Mouse (Mus musculus): ENCODE measurements around the gene Mog. TPM values are rescaled to one million over a fixed set of nuclear protein-coding genes. Genes with fewer than 3 reads are reported as not detected.
"Not testable (repeated sequence)": the region's sequence is repeated elsewhere in the genome, so short reads cannot be mapped to it uniquely, and the experiment has no call there.

Gene Mog
- polyA plus RNA-seq, 1 experiment from 2014 or later, result 0.13 TPM

DNA sequence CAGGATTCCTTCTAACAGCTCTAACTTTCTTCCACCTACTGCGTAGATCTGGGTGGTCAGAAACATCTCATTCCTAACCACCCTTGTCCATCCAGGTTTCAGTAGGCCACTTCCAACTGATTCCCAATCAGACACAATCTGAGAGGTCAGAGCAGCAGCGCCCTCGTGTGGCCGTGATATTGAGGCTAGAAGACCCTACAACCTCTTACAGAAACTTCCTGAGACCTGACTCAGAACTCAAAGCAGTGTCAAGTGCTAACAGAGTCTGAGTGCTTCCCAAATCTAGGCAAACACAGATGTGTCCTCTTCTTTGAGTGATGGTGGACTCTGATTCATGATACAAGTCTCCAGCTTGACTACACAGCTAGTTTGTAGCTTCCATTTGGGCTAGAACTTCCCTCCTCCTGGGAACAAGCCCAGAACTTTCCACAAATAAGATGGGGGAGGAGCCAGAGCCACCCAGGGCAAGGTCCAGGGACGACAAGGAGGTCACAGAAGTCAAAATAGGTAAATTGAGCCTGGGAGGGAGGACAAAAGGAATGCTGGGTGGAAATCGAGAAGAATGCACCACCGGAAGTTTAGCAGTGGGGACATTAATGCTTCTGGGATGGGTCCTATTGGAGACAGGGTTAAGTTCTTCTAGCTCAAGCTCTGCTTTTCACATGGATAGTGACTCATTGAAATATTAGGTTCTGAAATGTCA is 26.0 kb downstream of the Mog start:
- 26% methylated on average over 7 of the region's 7 CpGs for WGBS
- H3K27ac ChIP-seq (ENCODE audit: low read depth), result no peak overlapping the region
- DNase-seq, result peak; percentile 95
- no peaks in the 10 kb centered on the region for H3K4me1 ChIP-seq (ENCODE audit: insufficient read depth)
- no peak overlapping the region for H3K4me2 ChIP-seq
- ATAC-seq (ENCODE audit: insufficient read depth), result 0 out of 2 replicates have a peak, but pooled peaks have one; percentile 41
- H3K27me3 ChIP-seq (ENCODE audit: insufficient read depth, low read length), result no peaks in the 10 kb centered on the region
- no peaks in the 10 kb centered on the region for H3K36me3 ChIP-seq (ENCODE audit: insufficient read depth)
- peak; percentile 88 for TF ChIP-seq CTCF (IDR thresholded peaks at IDR 0.05; ENCODE audit: low read depth)
- H3K9ac ChIP-seq, result no peak overlapping the region
- H3K9me3 ChIP-seq (ENCODE audit: low read depth, low read length), result no peaks in the 10 kb centered on the region
- H3K4me3 ChIP-seq (ENCODE audit: low read depth, low read length), result no peak overlapping the region

DNA sequence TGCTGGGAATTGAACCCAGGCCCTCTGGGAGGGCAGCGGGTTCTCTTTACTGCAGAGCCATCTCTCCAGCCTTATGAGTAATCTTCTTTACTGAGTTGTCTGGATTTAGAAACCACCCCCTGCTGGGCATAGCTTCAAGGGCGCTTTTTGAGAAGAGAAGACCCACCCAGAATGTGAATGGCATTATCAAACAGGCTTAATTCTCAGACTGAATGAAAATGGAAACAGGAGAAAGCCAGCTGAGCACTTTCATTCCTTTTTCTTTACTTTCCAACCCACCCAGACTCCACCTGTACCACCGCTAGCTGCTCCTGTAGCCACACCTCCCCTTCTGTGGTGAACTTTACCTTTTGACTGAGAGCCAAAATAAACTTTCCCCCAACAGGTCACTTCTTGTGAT is 27.8 kb downstream of the Mog start:
- 61% methylated on average over 3 of the region's 3 CpGs for WGBS
- DNase-seq (no peak), ATAC-seq (ENCODE audit: insufficient read depth) (no peak)
- Histone ChIP-seq H3K4me3 (ENCODE audit: low read depth, low read length) (no peak overlapping the region), H3K27ac (ENCODE audit: low read depth) (no peak overlapping the region), H3K9me3 (ENCODE audit: low read depth, low read length) (no peaks in the 10 kb centered on the region), H3K27me3 (ENCODE audit: insufficient read depth, low read length) (no peaks in the 10 kb centered on the region), H3K4me1 (ENCODE audit: insufficient read depth) (no peaks in the 10 kb centered on the region), H3K36me3 (ENCODE audit: insufficient read depth) (no peaks in the 10 kb centered on the region), H3K9ac (no peak overlapping the region), H3K4me2 (no peak overlapping the region)
- no peak for TF ChIP-seq CTCF (IDR thresholded peaks at IDR 0.05; ENCODE audit: low read depth)

DNA sequence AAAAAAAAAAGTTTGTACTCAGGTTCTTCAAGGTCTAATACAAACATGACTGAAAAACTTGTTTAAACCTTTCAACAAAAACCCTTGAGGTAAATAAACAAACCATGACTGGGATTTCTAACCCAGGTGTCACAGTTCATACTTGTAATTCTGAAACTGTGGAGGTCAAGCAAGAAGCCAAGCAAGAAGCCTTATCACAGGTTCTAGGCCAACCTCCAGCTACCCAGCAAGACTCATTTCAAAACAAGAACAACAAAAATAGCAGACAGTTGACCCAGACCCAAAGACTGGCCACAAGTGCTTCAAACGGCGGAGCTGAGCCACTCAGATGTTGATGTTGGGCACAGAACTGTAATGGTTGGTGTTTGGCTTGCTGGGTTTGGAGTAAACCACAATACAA is 28.7 kb downstream of the Mog start:
- 79% methylated on average over 2 of the region's 2 CpGs for WGBS
- no peaks in the 10 kb centered on the region for H3K9me3 ChIP-seq (ENCODE audit: low read depth, low read length)

DNA sequence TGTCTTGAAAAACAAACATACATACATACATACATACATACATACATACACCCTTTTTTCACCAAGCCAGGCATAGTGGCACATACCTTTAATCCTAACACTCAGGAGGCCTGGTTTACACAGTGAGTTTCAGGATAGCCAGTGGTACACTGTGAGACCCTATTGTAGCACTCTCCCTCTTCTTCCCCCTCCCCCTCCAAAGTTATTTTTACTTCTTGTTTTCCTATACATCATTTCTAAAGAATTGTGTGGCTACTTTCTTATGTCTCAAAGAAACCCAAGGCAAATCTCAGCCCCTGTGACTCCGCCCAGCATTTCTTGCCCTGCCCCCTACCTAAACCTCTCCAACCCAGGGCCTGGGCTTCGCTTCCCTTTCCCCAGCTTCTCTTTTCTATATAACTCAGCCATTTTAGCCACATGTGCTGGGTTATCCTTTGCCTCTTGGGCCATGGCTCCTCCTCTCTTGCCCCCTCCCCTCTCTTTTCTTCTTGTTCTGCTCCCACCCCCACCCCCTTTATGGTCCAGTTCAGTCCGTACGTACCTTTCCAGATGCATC is 29.4 kb downstream of the Mog start:
- Histone ChIP-seq H3K4me3 (ENCODE audit: low read depth, low read length) (no peak overlapping the region), H3K4me1 (ENCODE audit: insufficient read depth) (no peaks in the 10 kb centered on the region), H3K9me3 (ENCODE audit: low read depth, low read length) (no peaks in the 10 kb centered on the region), H3K36me3 (ENCODE audit: insufficient read depth) (no peaks in the 10 kb centered on the region), H3K27me3 (ENCODE audit: insufficient read depth, low read length) (peaks cover 8% of the 10 kb centered on the region; the same call in 1 of the 2 replicates), H3K27ac (ENCODE audit: low read depth) (no peak overlapping the region), H3K9ac (no peak overlapping the region), H3K4me2 (no peak overlapping the region)
- TF ChIP-seq CTCF (IDR thresholded peaks at IDR 0.05; ENCODE audit: low read depth), result no peak
- 80% methylated on average over 4 of the region's 4 CpGs for WGBS
- ATAC-seq (ENCODE audit: insufficient read depth) (no peak), DNase-seq (no peak)

More for the DNA sequence above, 28.7 kb downstream of the Mog start:
- H3K4me3 ChIP-seq (ENCODE audit: low read depth, low read length), result no peak overlapping the region
- no peaks in the 10 kb centered on the region for H3K4me1 ChIP-seq (ENCODE audit: insufficient read depth)
- no peak for TF ChIP-seq CTCF (IDR thresholded peaks at IDR 0.05; ENCODE audit: low read depth)
- no peak overlapping the region for H3K9ac ChIP-seq
- no peak overlapping the region for H3K4me2 ChIP-seq
- no peaks in the 10 kb centered on the region for H3K36me3 ChIP-seq (ENCODE audit: insufficient read depth)
- DNase-seq, result no peak
- no peak for ATAC-seq (ENCODE audit: insufficient read depth)
- peaks cover under 1% of the 10 kb centered on the region; the same call in 1 of the 2 replicates for H3K27me3 ChIP-seq (ENCODE audit: insufficient read depth, low read length)
- no peak overlapping the region for H3K27ac ChIP-seq (ENCODE audit: low read depth)

DNA sequence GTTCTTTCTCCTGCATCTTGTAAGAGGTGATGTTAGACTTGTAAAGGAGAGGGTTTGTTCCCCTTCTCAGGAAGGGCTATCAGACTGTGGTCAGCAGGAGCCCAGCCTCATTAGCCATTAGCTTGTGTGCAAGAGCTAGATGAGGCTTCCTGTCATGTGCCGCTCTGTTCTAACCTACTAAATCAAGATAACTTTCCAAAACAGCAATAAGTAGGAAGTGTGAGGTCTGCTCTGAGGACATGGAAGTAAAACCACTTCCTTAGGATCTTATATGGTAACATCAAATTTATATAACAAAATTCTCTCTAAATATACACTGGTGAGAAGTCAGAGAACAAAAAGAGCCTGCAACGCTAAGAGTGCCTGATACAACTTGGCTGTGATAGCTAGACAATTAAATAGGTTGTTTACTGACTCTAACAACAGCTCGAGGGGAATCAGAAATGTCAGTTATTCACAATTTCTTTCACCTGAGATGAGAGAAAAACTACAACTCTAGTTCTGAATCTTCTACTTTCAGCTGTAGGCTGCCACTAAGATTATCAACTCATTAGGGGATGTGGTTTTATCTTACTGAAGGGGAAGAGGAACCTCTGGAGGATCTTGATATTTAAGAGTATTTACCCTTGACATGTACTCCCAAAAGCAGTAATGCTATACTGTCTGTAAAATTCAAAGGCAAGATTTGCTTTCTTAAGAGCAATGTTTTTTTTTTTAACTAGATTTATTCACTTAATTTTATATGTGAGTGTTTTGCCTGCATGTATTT is 30.7 kb downstream of the Mog start:
- ATAC-seq (ENCODE audit: insufficient read depth) (no peak), DNase-seq (no peak)
- no peak overlapping the region for H3K4me2 ChIP-seq
- H3K36me3 ChIP-seq (ENCODE audit: insufficient read depth), result no peaks in the 10 kb centered on the region
- H3K27me3 ChIP-seq (ENCODE audit: insufficient read depth, low read length), result peaks cover 13% of the 10 kb centered on the region; the same call in 1 of the 2 replicates
- no peak for TF ChIP-seq CTCF (IDR thresholded peaks at IDR 0.05; ENCODE audit: low read depth)
- no peaks in the 10 kb centered on the region for H3K9me3 ChIP-seq (ENCODE audit: low read depth, low read length)
- no peak overlapping the region for H3K27ac ChIP-seq (ENCODE audit: low read depth)
- WGBS, result 58% methylated on average over 3 of the region's 3 CpGs
- no peak overlapping the region for H3K4me3 ChIP-seq (ENCODE audit: low read depth, low read length)
- no peaks in the 10 kb centered on the region for H3K4me1 ChIP-seq (ENCODE audit: insufficient read depth)
- H3K9ac ChIP-seq, result no peak overlapping the region

DNA sequence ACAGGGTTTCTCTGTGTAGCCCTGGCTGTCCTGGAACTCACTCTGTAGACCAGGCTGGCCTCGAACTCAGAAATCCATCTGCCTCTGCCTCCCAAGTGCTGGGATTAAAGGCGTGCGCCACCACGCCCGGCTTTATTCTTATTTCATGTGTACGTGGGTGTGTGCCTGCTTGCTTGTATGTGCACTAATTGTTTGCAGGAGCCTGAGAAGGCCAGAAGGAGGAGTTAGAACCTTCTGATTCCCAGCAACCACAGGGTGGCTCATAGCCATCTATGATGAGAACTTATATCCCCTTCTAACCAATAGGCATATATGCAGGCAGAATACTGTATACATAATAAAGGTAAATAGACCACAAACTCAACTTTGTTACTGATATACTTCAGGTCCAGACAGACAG is 32.6 kb downstream of the Mog start:
- H3K27ac ChIP-seq (ENCODE audit: low read depth); DNase-seq; H3K4me2 ChIP-seq; H3K4me3 ChIP-seq (ENCODE audit: low read depth, low read length); H3K9ac ChIP-seq; H3K4me1 ChIP-seq (ENCODE audit: insufficient read depth); ATAC-seq (ENCODE audit: insufficient read depth); H3K36me3 ChIP-seq (ENCODE audit: insufficient read depth); H3K9me3 ChIP-seq (ENCODE audit: low read depth, low read length): not testable (repeated sequence)
- peaks cover 13% of the 10 kb centered on the region; the same call in 1 of the 2 replicates for H3K27me3 ChIP-seq (ENCODE audit: insufficient read depth, low read length)
- 94% methylated on average over 6 of the region's 6 CpGs for WGBS

DNA sequence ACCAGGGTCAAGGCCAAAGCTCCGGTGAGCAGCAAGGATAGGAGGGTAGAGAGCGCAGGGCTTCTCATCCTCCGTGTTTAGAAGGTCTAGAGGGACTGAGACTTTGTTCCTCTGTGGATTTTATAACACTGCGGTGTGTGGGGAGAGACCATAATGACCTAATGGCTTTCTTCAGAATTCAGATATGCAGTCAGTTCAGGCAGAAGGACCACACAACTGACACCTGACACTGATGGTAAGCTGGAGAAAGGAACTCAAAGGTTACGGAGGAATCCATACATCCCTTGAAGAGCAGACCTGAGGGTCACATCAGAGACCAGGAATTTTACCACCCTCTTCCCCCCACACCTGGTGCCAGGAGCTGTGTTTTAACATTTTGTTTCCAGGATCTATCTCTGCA is 33.8 kb downstream of the Mog start, which contains the start of gene H2-M5:
Gene H2-M5, minus strand, starts transcription at position 101 of the 400 bp plus-strand sequence.
- Histone ChIP-seq H3K4me3 (ENCODE audit: low read depth, low read length) (no peak within 1 kb of the TSS), H3K27ac (ENCODE audit: low read depth) (no peak within 1 kb of the TSS), H3K4me2 (peak within 1 kb of the TSS; percentile 44), H3K27me3 (ENCODE audit: insufficient read depth, low read length) (peaks cover 13% of the 10 kb centered on the region; the same call in 1 of the 2 replicates), H3K9me3 (ENCODE audit: low read depth, low read length) (no peaks in the 10 kb centered on the region), H3K36me3 (ENCODE audit: insufficient read depth) (no peaks in the 10 kb centered on the region), H3K9ac (no peak within 1 kb of the TSS), H3K4me1 (ENCODE audit: insufficient read depth) (no peaks in the 10 kb centered on the region)
- 21% methylated on average over 5 of the region's 5 CpGs for WGBS
- TF ChIP-seq CTCF (IDR thresholded peaks at IDR 0.05; ENCODE audit: low read depth), result no peak
- no peak for ATAC-seq (ENCODE audit: insufficient read depth)
- no peak for DNase-seq
